Mouse (Mus musculus) lung, adult 2 months (tissue): ENCODE results near the gene Chac1.

Experiments
- CTCF ChIP-seq: fragments of 200-500 bp; IDR thresholded peaks from 2 replicates; pipeline ENCODE4 v1.5.1; 2011; ENCODE audit warnings: mild to moderate bottlenecking, low read length, control low read depth; ENCODE audit not compliant: insufficient read depth
- POLR2A ChIP-seq: fragments of 200-500 bp; IDR thresholded peaks from 2 replicates; pipeline ENCODE4 v1.6.1; 2011; ENCODE audit warnings: low read depth, mild to moderate bottlenecking, control low read depth, low read length, borderline replicate concordance; ENCODE audit errors: extremely low read depth

GRCm38 (mm10) chr2:119355651-119356050, 4.6 kb downstream of the Chac1 start:
- TF ChIP-seq CTCF (no peak), POLR2A (no peak)
